Mouse (Mus musculus) heart, adult 2 months (tissue): ENCODE measurements around the gene Slc22a14.

Source experiments
- CTCF ChIP-seq: fragments of 200-600 bp; IDR thresholded peaks from 2 replicates; pipeline ENCODE4 v1.8.1; 2022; ENCODE audit warnings: antibody characterized with exemption, mild to moderate bottlenecking, moderate library complexity
- POLR2A ChIP-seq: fragments of 200-500 bp; IDR thresholded peaks from 2 replicates; pipeline ENCODE4 v1.6.1; 2011; ENCODE audit warnings: mild to moderate bottlenecking, low read depth, low read length, control low read depth; ENCODE audit not compliant: insufficient read depth

DNA sequence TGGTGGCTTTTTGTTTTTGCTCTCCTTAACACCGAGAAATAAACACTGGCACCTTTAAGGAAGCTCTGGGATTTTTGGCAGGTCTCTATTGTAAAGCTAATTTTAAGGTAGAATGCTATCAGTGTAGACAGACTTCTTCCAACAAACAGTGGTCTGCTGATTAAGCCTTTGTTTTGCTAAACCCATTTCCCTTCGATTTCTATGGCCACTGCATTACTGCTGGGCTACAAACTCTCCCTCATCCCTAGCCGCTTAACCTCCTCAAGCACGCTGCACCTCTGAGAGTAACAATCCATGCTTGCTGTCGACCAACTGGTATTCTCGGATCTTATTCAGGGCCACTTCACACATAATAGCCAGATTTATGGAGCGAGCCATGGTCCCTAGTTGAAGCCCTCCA lies 44.4 kb downstream of the Slc22a14 start:
- TF ChIP-seq CTCF (no peak), POLR2A (no peak)
